Mouse (Mus musculus): ENCODE data around the gene Kdelr1. TPM values are rescaled to one million over a fixed set of nuclear protein-coding genes. Genes with fewer than 3 reads are reported as not detected.
"Not testable (repeated sequence)": the region's sequence is repeated elsewhere in the genome, so short reads cannot be mapped to it uniquely, and the experiment has no call there.

Gene Kdelr1
- total RNA-seq, 2 experiments from 2014 or later, result 44.4 to 91.3 TPM

GRCm38 (mm10) chr7:45867871-45868270 is 4.7 kb upstream of the Kdelr1 start:
- ATAC-seq (replicated peaks; ENCODE audit: low FRiP score, low TSS enrichment, poor library complexity, severe bottlenecking), result no peak

- ATAC-seq (replicated peaks; ENCODE audit: low FRiP score, low TSS enrichment, poor library complexity, severe bottlenecking), result no peak
Measured at GRCm38 (mm10) chr7:45869107-45869670, 3.4 kb upstream of the Kdelr1 start.

GRCm38 (mm10) chr7:45869787-45870186 is 2.8 kb upstream of the Kdelr1 start:
- no peak for ATAC-seq (replicated peaks; ENCODE audit: low FRiP score, low TSS enrichment, poor library complexity, severe bottlenecking)

- ATAC-seq (replicated peaks; ENCODE audit: low FRiP score, low TSS enrichment, poor library complexity, severe bottlenecking), result no peak
Measured at GRCm38 (mm10) chr7:45870282-45871058, 2.1 kb upstream of the Kdelr1 start.

GRCm38 (mm10) chr7:45873061-45873947 is 732 bp downstream of the Kdelr1 start:
- ATAC-seq (replicated peaks; ENCODE audit: low FRiP score, low TSS enrichment, poor library complexity, severe bottlenecking), result peak; percentile 39

GRCm38 (mm10) chr7:45876895-45877294 is 4.3 kb downstream of the Kdelr1 start:
- ATAC-seq (replicated peaks; ENCODE audit: low FRiP score, low TSS enrichment, poor library complexity, severe bottlenecking), result no peak

GRCm38 (mm10) chr7:45878278-45878677 is 5.7 kb downstream of the Kdelr1 start, which contains the start of gene Grin2d:
Gene Grin2d, minus strand, starts transcription at chr7:45878378.
- not testable (repeated sequence) for ATAC-seq (replicated peaks; ENCODE audit: low FRiP score, low TSS enrichment, poor library complexity, severe bottlenecking)

DNA sequence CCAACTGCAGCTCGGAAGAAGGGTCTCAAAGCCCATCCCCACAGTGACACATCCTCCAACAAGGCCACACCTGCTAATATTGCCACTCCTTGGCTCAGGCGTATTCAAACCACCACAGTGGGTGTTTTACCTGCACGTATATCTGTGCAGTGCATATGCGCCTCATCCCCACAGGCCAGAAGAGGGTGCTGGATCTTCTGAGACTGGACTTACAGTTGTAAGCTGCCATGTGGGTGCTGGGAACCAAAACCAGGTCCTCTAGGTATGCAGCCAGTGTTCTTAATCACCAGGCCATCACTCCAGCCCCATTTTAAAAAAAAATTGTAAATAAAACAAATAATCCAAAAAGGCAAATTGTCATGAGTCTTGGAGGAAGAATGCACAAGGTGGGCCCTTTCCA is 8.0 kb downstream of the Kdelr1 start:
- ATAC-seq (replicated peaks; ENCODE audit: low FRiP score, low TSS enrichment, poor library complexity, severe bottlenecking), result no peak

- ATAC-seq (replicated peaks; ENCODE audit: low FRiP score, low TSS enrichment, poor library complexity, severe bottlenecking), result no peak
Measured at GRCm38 (mm10) chr7:45881011-45881410, 8.4 kb downstream of the Kdelr1 start.

DNA sequence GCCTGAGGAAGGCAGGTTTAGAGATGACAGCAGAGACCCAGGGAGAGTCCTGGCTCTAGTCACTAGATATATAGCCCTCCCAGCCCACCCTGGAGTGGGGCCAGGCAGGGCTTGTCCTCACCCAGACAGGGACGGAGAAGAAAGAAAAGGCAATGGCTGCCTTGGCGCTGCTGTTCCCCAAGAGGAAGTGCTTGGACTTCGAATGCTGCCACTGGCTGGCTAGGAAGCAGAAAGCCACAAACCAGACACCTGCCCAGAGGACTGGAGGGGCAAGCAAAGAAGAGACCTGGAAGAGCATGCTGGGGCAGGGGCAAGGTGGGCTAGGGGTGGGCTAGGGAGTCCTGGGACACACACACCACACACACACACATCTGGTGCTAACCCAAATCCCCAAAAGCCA is 14.7 kb downstream of the Kdelr1 start:
- ATAC-seq (replicated peaks; ENCODE audit: low FRiP score, low TSS enrichment, poor library complexity, severe bottlenecking), result no peak

DNA sequence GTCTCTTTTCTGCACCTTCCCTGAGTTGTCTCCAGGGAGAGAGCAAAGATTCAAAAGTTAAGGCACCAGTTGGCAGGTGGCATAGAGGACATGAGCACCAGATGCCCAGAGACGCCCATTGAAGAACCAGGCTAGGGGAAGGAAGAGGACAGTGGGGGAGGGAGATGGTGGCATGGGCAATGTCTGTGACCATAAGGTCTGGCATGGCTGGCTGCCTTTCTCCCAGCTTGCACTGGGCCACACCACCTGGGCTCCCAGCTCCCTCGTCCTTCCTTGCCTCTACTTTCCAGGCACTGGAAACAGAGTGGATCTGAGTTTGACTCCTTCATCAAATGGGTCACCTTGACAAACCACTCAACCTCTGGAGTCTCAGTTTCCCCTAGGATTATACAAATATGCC is 20.1 kb downstream of the Kdelr1 start:
- ATAC-seq (replicated peaks; ENCODE audit: low FRiP score, low TSS enrichment, poor library complexity, severe bottlenecking), result no peak

- peak; percentile 15 for ATAC-seq (replicated peaks; ENCODE audit: low FRiP score, low TSS enrichment, poor library complexity, severe bottlenecking)
Measured at GRCm38 (mm10) chr7:45895931-45896516, 23.5 kb downstream of the Kdelr1 start.

- peak; percentile 82 for ATAC-seq (replicated peaks; ENCODE audit: low FRiP score, low TSS enrichment, poor library complexity, severe bottlenecking)
Measured at GRCm38 (mm10) chr7:45896517-45897257, 24.1 kb downstream of the Kdelr1 start, which contains the start of the genes Syngr4 and Tmem143. Gene Syngr4, minus strand, starts transcription at chr7:45896714. Gene Tmem143, plus strand, starts transcription at chr7:45896941.

- peak; percentile 55 for ATAC-seq (replicated peaks; ENCODE audit: low FRiP score, low TSS enrichment, poor library complexity, severe bottlenecking)
Measured at GRCm38 (mm10) chr7:45897258-45897757, 24.7 kb downstream of the Kdelr1 start.

GRCm38 (mm10) chr7:45898125-45898524 is 25.6 kb downstream of the Kdelr1 start:
- not testable (repeated sequence) for ATAC-seq (replicated peaks; ENCODE audit: low FRiP score, low TSS enrichment, poor library complexity, severe bottlenecking)

- peak; percentile 80 for ATAC-seq (replicated peaks; ENCODE audit: low FRiP score, low TSS enrichment, poor library complexity, severe bottlenecking)
Measured at GRCm38 (mm10) chr7:45901562-45901961, 29.0 kb downstream of the Kdelr1 start.

DNA sequence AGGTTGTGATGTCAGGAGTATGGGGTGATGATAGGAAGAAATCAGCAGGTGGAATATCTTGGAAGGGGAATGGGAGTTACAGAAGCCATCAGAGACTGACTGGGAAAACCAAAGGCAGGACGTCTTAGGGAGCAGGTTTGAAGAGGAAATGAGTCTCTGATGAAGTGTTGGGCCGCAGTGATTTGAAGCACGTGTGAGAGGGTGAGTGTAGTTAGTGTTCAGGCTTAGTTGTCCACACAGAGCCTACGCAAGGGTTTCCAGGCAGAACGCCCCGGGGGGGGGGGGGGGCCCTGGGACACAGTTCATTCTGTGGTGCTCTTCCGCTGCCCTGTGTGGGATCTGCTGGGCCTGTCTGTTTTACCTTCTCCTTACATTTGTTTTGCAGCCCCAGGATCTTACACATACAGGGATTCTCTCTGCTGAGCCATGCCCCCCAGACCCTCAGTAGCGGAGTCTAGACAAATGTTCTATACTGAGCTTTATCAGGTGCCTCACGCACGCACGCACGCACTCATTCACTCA is 30.0 kb downstream of the Kdelr1 start:
- no peak for ATAC-seq (replicated peaks; ENCODE audit: low FRiP score, low TSS enrichment, poor library complexity, severe bottlenecking)

- ATAC-seq (replicated peaks; ENCODE audit: low FRiP score, low TSS enrichment, poor library complexity, severe bottlenecking), result no peak
Measured at GRCm38 (mm10) chr7:45906622-45907021, 34.0 kb downstream of the Kdelr1 start.

DNA sequence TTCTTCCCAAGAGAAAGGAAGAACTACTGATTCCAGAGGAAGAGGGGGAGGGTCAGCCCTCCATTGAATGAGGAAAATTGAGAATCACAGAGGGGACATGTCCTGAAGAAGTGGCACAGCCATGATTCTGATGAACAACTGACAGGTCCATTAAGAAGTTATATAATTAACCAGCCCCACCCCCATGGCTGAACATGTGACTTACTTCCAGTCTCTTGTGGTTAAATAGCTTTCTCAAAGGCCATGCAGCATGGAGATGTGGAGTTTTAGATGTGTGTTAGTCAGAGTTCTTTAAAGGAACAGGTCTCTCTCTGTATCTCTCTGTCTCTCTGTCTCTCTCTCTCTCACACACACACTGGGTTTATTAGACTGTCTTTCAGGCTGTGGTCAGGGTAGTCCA is 35.8 kb downstream of the Kdelr1 start:
- no peak for ATAC-seq (replicated peaks; ENCODE audit: low FRiP score, low TSS enrichment, poor library complexity, severe bottlenecking)

All from megakaryocyte-erythroid progenitor cell, adult 5-6 weeks (primary cell).